ENCODE assay signal across 9 mouse cellular contexts in genomic region chr9:52049605-52050004, GRCm38 (mm10). TPM values are rescaled to one million over a fixed set of nuclear protein-coding genes. Genes with fewer than 3 reads are reported as not detected.
A peak's percentile ranks its signal among the peaks of the same experiment; 100 is the strongest.
DNase-seq lines count a peak whose midpoint lies in the region; ATAC-seq and TF ChIP-seq lines count a peak whose summit lies in the region.
"Had no signal": no experiment of that assay in that cellular context is flagged by ENCODE, and none has a peak within 500 bp of the region (broad histone marks: within the 10 kb centered on the region; RNA-seq: fewer than 3 reads in every experiment).

No protein-coding gene starts in this region.

- peak overlapping the region; percentile 97 for H3K9ac ChIP-seq in liver, embryonic 13.5 days

- intact Hi-C loops in gastrocnemius, adult 2 months (cut with DNase I), result loop anchor here (5.0 kb wide), 2 partner anchors 62 to 118 kb away; partner anchors contain the start of gene Zc3h12c

- no peak for DNase-seq in gastrocnemius, adult 2 months
- DNase-seq in gastrocnemius, postnatal 25 days, result no peak
- DNase-seq in 416B (ENCODE audit: low read depth), result peak; percentile 38
- DNase-seq in liver, embryonic 13.5 days, result no peak
- no peak for DNase-seq in right cerebral cortex, adult 18-20 months
- no peak for DNase-seq in urinary bladder, postnatal 36 days (ENCODE audit: low spot score in 2 of 2)
- no peak for DNase-seq in thymus, postnatal 36 days

- no peaks in the 10 kb centered on the region for H3K36me3 ChIP-seq in liver, embryonic 13.5 days

- WGBS in liver, embryonic 13.5 days (ENCODE audit: insufficient replicate concordance), result 2% methylated on average over 3 of the region's 3 CpGs

- peak overlapping the region; percentile 100 for H3K27ac ChIP-seq in gastrocnemius, adult 2 months
- H3K27ac ChIP-seq in embryonic fibroblast, embryonic 13.5 days (ENCODE audit: insufficient read depth, low read length), result no peak overlapping the region
- 0 out of 2 replicates have a peak overlapping the region, but pooled peaks have one; percentile 25 for H3K27ac ChIP-seq in liver, embryonic 13.5 days

- H3K9me3 ChIP-seq in liver, embryonic 13.5 days (replicated peaks), result no peaks in the 10 kb centered on the region

- H3K4me2 ChIP-seq in liver, embryonic 13.5 days, result peak overlapping the region; percentile 89

- no peak for TF ChIP-seq POLR2A in embryonic fibroblast, embryonic 13.5 days (IDR thresholded peaks at IDR 0.05; ENCODE audit: low read depth, low read length)

- H3K4me3 ChIP-seq in gastrocnemius, adult 2 months, result peak overlapping the region; percentile 96
- H3K4me3 ChIP-seq in embryonic fibroblast, embryonic 13.5 days (ENCODE audit: insufficient read depth, low read length), result peak overlapping the region; percentile 94
- H3K4me3 ChIP-seq in liver, embryonic 13.5 days (replicated peaks), result peak overlapping the region; percentile 95

- ATAC-seq in liver, embryonic 13.5 days (ENCODE audit: low read depth), result no peak
- ATAC-seq: Patski had no signal

- peaks cover 3% of the 10 kb centered on the region; the same call in 1 of the 2 replicates for H3K4me1 ChIP-seq in embryonic fibroblast, embryonic 13.5 days (ENCODE audit: control insufficient read depth, insufficient read depth, low read length)
- H3K4me1 ChIP-seq in liver, embryonic 13.5 days (replicated peaks), result peaks cover 47% of the 10 kb centered on the region

- H3K27me3 ChIP-seq in liver, embryonic 13.5 days, result no peaks in the 10 kb centered on the region
- H3K27me3 ChIP-seq: Patski had no signal

- no peak for TF ChIP-seq CTCF in gastrocnemius, adult 2 months (IDR thresholded peaks at IDR 0.05)
- no peak for TF ChIP-seq CTCF in embryonic fibroblast, embryonic 13.5 days (IDR thresholded peaks at IDR 0.05; ENCODE audit: borderline replicate concordance, insufficient read depth, low read length)

RNA-seq across cellular contexts. Expression of gene Rdx, which starts 2.6 kb away (rescaled TPM):
- 100 to 1,000 TPM; 118 to 125 TPM for total RNA-seq in gastrocnemius, adult 2 months (2021)
- 100 to 1,000 TPM; 101 to 109 TPM for total RNA-seq in gastrocnemius, postnatal 25 days (2021)
- 106 and 131 TPM in 2 replicates for polyA plus RNA-seq in embryonic fibroblast, embryonic 13.5 days (2011; ENCODE audit: insufficient read length, low read depth, missing spikeins)
- polyA plus RNA-seq in liver, embryonic 13.5 days (2015; fragmentation: Nextera tagmentation; extraction: Ambion mirVana), result 74.7 and 93.0 TPM in 2 replicates
